ENCODE assay signal across 22 mouse cellular contexts in the genomic region with DNA sequence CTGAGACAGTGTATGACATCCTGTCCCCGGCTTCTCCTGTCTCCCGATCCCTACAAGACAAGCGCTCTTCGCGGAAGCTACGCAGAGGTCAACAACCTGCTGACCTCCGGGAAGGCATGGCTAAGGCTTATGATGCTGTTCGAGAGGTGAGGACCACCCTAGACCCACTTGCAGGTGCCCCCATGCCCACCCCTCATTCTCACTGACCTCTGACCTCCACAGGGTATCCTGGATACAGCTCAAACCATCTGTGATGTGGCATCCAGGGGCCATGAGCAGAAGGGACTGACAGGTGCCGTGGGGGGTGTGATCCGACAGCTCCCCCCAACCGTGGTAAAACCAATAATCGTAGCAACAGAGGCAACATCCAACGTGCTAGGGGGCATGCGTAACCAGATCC. TPM values are rescaled to one million over a fixed set of nuclear protein-coding genes. Genes with fewer than 3 reads are reported as not detected.
DNase-seq lines count a peak whose midpoint lies in the region; ATAC-seq and TF ChIP-seq lines count a peak whose summit lies in the region.
"Had no signal": no experiment of that assay in that cellular context is flagged by ENCODE, and none has a peak within 500 bp of the region (broad histone marks: within the 10 kb centered on the region; RNA-seq: fewer than 3 reads in every experiment).

No protein-coding gene starts in this region.

- TF ChIP-seq POLR2A in kidney, adult 2 months (IDR thresholded peaks at IDR 0.05; ENCODE audit: low read depth, low read length), result no peak

- no peaks in the 10 kb centered on the region for H3K27me3 ChIP-seq in kidney, embryonic 15.5 days
- H3K27me3 ChIP-seq in kidney, adult 2 months (replicated peaks; ENCODE audit: control insufficient read depth, insufficient read depth, low read length), result no peaks in the 10 kb centered on the region
- H3K27me3 ChIP-seq in megakaryocyte, embryonic 14.5 days (replicated peaks), result no peaks in the 10 kb centered on the region
- H3K27me3 ChIP-seq: CH12.LX; embryonic facial prominence, embryonic 12.5 days; forebrain, embryonic 13.5 days; forebrain, embryonic 15.5 days; Patski had no signal

- H3K36me3 ChIP-seq in kidney, embryonic 15.5 days, result peaks cover 60% of the 10 kb centered on the region
- H3K36me3 ChIP-seq in kidney, adult 2 months (ENCODE audit: control insufficient read depth, insufficient read depth, low read length), result peaks cover 2% of the 10 kb centered on the region; the same call in 1 of the 2 replicates
- peaks cover 68% of the 10 kb centered on the region for H3K36me3 ChIP-seq in megakaryocyte, embryonic 14.5 days (replicated peaks; ENCODE audit: low read length)

- WGBS in kidney, embryonic 15.5 days, result 92% methylated on average over 14 of the region's 14 CpGs
- 93% methylated on average over 14 of the region's 14 CpGs for WGBS in kidney, adult 2 months

- H3K9me3 ChIP-seq in kidney, embryonic 15.5 days (replicated peaks), result no peaks in the 10 kb centered on the region
- peaks cover 4% of the 10 kb centered on the region; the same call in 1 of the 2 replicates for H3K9me3 ChIP-seq in megakaryocyte, embryonic 14.5 days
- H3K9me3 ChIP-seq: embryonic facial prominence, embryonic 12.5 days; forebrain, embryonic 13.5 days; forebrain, embryonic 15.5 days had no signal

- no peak overlapping the region for H3K9ac ChIP-seq in kidney, embryonic 15.5 days
- H3K9ac ChIP-seq: embryonic facial prominence, embryonic 12.5 days; forebrain, embryonic 13.5 days; forebrain, embryonic 15.5 days; forebrain, postnatal 0 days had no signal

- 0 out of 2 replicates have a peak, but pooled peaks have one; percentile 23 for ATAC-seq in kidney, embryonic 15.5 days (replicated peaks; ENCODE audit: low FRiP score)
- no peak for ATAC-seq in megakaryocyte, adult 5-6 weeks (ENCODE audit: poor library complexity, severe bottlenecking)
- ATAC-seq: activated CD4-positive, CD25-positive, alpha-beta regulatory T cell, adult 4 months; CD4-positive, CD25-positive, alpha-beta regulatory T cell, adult 4 months; forebrain, embryonic 13.5 days; forebrain, embryonic 15.5 days; Patski had no signal

- peaks cover 21% of the 10 kb centered on the region for H3K4me1 ChIP-seq in kidney, embryonic 15.5 days
- peaks cover 8% of the 10 kb centered on the region; the same call in 1 of the 2 replicates for H3K4me1 ChIP-seq in kidney, adult 2 months (ENCODE audit: control insufficient read depth, insufficient read depth, low read length)
- peaks cover 38% of the 10 kb centered on the region for H3K4me1 ChIP-seq in megakaryocyte, embryonic 14.5 days
- H3K4me1 ChIP-seq: embryonic facial prominence, embryonic 10.5 days; embryonic facial prominence, embryonic 12.5 days; forebrain, embryonic 13.5 days; forebrain, embryonic 15.5 days had no signal

- H3K4me2 ChIP-seq in kidney, embryonic 15.5 days, result no peak overlapping the region
- H3K4me2 ChIP-seq: embryonic facial prominence, embryonic 12.5 days; forebrain, embryonic 13.5 days; forebrain, embryonic 15.5 days had no signal

- no peak overlapping the region for H3K27ac ChIP-seq in kidney, embryonic 15.5 days
- H3K27ac ChIP-seq in kidney, adult 2 months (ENCODE audit: insufficient read depth, low read depth, low read length), result no peak overlapping the region
- H3K27ac ChIP-seq: embryonic facial prominence, embryonic 10.5 days; embryonic facial prominence, embryonic 12.5 days; forebrain, embryonic 13.5 days; forebrain, embryonic 15.5 days had no signal

- DNase-seq in cerebellum, adult 9-10 months, result peak; percentile 58
- no peak for DNase-seq in cerebellum, postnatal 4 days (ENCODE audit: low spot score in 2 of 2)
- DNase-seq in kidney, adult 2 months, result no peak
- DNase-seq: adrenal gland, adult 8-10 months; adrenal gland, postnatal 14 days; adrenal gland, postnatal 36 days; cerebellum, adult 8-10 months; cerebellum, postnatal 36 days; forebrain, postnatal 0 days had no signal

- no peak for TF ChIP-seq CTCF in kidney, adult 2 months (conservative IDR thresholded peaks at IDR 0.05; ENCODE audit: insufficient read depth, insufficient read length, low read depth, low read length)

- H3K4me3 ChIP-seq in kidney, embryonic 15.5 days (replicated peaks), result no peak overlapping the region
- no peak overlapping the region for H3K4me3 ChIP-seq in kidney, adult 2 months (ENCODE audit: insufficient read depth, low read depth, low read length)
- H3K4me3 ChIP-seq in megakaryocyte, embryonic 14.5 days (replicated peaks), result peak overlapping the region; percentile 34
- H3K4me3 ChIP-seq: embryonic facial prominence, embryonic 10.5 days; embryonic facial prominence, embryonic 12.5 days; forebrain, embryonic 13.5 days; forebrain, embryonic 15.5 days had no signal

RNA-seq across cellular contexts. Expression of gene Ehd1, which starts 15.1 kb away (rescaled TPM):
- polyA plus RNA-seq in kidney, embryonic 15.5 days (2015; fragmentation: Nextera tagmentation; extraction: Ambion mirVana), result 67.8 and 81.8 TPM in 2 replicates
- polyA plus RNA-seq in kidney, adult 2 months (2012; rRNA removed), result 224 and 317 TPM in 2 replicates
- 474 and 728 TPM in 2 replicates for polyA plus RNA-seq in megakaryocyte, embryonic 14.5 days (2012; ENCODE audit: insufficient read depth, low replicate concordance)
- total RNA-seq in megakaryocyte, adult 5-6 weeks (2015), result 19.3 and 27.1 TPM in 2 replicates
- 24.0 and 34.8 TPM in 2 replicates for total RNA-seq in megakaryocyte, adult 5-6 weeks (2017)

RNA-seq across cellular contexts. Expression of gene Atg2a, which starts 19.9 kb away (rescaled TPM):
- 9.8 and 12.1 TPM in 2 replicates for polyA plus RNA-seq in kidney, embryonic 15.5 days (2015; fragmentation: Nextera tagmentation; extraction: Ambion mirVana)
- polyA plus RNA-seq in kidney, adult 2 months (2012; rRNA removed), result 27.4 and 33.2 TPM in 2 replicates
- 34.7 and 62.6 TPM in 2 replicates for polyA plus RNA-seq in megakaryocyte, embryonic 14.5 days (2012; ENCODE audit: insufficient read depth, low replicate concordance)
- total RNA-seq in megakaryocyte, adult 5-6 weeks (2015), result 9.8 and 10.1 TPM in 2 replicates
- 8.5 and 10.3 TPM in 2 replicates for total RNA-seq in megakaryocyte, adult 5-6 weeks (2017)

RNA-seq across cellular contexts. Expression of gene Ppp2r5b, which starts 25.7 kb away (rescaled TPM):
- polyA plus RNA-seq in kidney, embryonic 15.5 days (2015; fragmentation: Nextera tagmentation; extraction: Ambion mirVana), result 22.9 and 27.6 TPM in 2 replicates
- 32.1 and 36.5 TPM in 2 replicates for polyA plus RNA-seq in kidney, adult 2 months (2012; rRNA removed)
- polyA plus RNA-seq in megakaryocyte, embryonic 14.5 days (2012; ENCODE audit: insufficient read depth, low replicate concordance), result 26.0 and 29.6 TPM in 2 replicates
- 5.1 and 5.7 TPM in 2 replicates for total RNA-seq in megakaryocyte, adult 5-6 weeks (2015)
- 3.5 and 6.7 TPM in 2 replicates for total RNA-seq in megakaryocyte, adult 5-6 weeks (2017)

RNA-seq across cellular contexts. Expression of gene Gpha2, which starts 35.2 kb away (rescaled TPM):
- 0.39 and 0.74 TPM in 2 replicates for polyA plus RNA-seq in kidney, embryonic 15.5 days (2015; fragmentation: Nextera tagmentation; extraction: Ambion mirVana)
- 0.16 and 0.65 TPM in 2 replicates for polyA plus RNA-seq in kidney, adult 2 months (2012; rRNA removed)
- not detected in 2 replicates for polyA plus RNA-seq in megakaryocyte, embryonic 14.5 days (2012; ENCODE audit: insufficient read depth, low replicate concordance)
- total RNA-seq in megakaryocyte, adult 5-6 weeks (2015), result not detected in 2 replicates
- not detected in 2 replicates for total RNA-seq in megakaryocyte, adult 5-6 weeks (2017)
- total RNA-seq: CH12.LX; forebrain, postnatal 0 days; G1E had no signal
- polyA plus RNA-seq: activated CD4-positive, CD25-positive, alpha-beta regulatory T cell, adult 4 months; CD4-positive, CD25-positive, alpha-beta regulatory T cell, adult 4 months; forebrain, embryonic 11.5 days; forebrain, embryonic 13.5 days; forebrain, embryonic 15.5 days; forebrain, postnatal 0 days; G1E had no signal

RNA-seq across cellular contexts. Expression of gene Cdc42bpg, which starts 44.9 kb away (rescaled TPM):
- 0.78 and 1.0 TPM in 2 replicates for polyA plus RNA-seq in kidney, embryonic 15.5 days (2015; fragmentation: Nextera tagmentation; extraction: Ambion mirVana)
- 26.6 and 31.1 TPM in 2 replicates for polyA plus RNA-seq in kidney, adult 2 months (2012; rRNA removed)
- 4.8 and 6.6 TPM in 2 replicates for polyA plus RNA-seq in megakaryocyte, embryonic 14.5 days (2012; ENCODE audit: insufficient read depth, low replicate concordance)
- total RNA-seq in megakaryocyte, adult 5-6 weeks (2015), result 0.56 and 0.68 TPM in 2 replicates
- total RNA-seq in megakaryocyte, adult 5-6 weeks (2017), result 0.88 and 1.3 TPM in 2 replicates
